Mouse (Mus musculus): ENCODE results near the gene Lmod2.
A peak's percentile ranks its signal among the peaks of the same experiment; 100 is the strongest.

Lmod2 gene

GRCm38 (mm10) chr6:24642960-24643359, 45.4 kb downstream of the Lmod2 start:
- DNase-seq (ENCODE audit: low spot score): no peak

- no peak for DNase-seq (ENCODE audit: low spot score)
Observed at GRCm38 (mm10) chr6:24645346-24646053, 47.9 kb downstream of the Lmod2 start.

GRCm38 (mm10) chr6:24647103-24647691, 49.6 kb downstream of the Lmod2 start:
- no peak for DNase-seq (ENCODE audit: low spot score)

- no peak for DNase-seq (ENCODE audit: low spot score)
Observed at GRCm38 (mm10) chr6:24648403-24648802, 50.8 kb downstream of the Lmod2 start.

- peak; percentile 37 for DNase-seq (ENCODE audit: low spot score)
Observed at GRCm38 (mm10) chr6:24650719-24651118, 53.2 kb downstream of the Lmod2 start.

- no peak for DNase-seq (ENCODE audit: low spot score)
Observed at GRCm38 (mm10) chr6:24651538-24651937, 54.0 kb downstream of the Lmod2 start.
